Mouse (Mus musculus) splenic B cell, adult 2 months (primary cell): ENCODE measurements around the gene Dbi.
A peak's percentile ranks its signal among the peaks of the same experiment; 100 is the strongest.

Experiments
- DNase-seq: peaks from one replicate; pipeline ENCODE4 v3.0.0-alpha.2; 2011; ENCODE audit warnings: low read depth, low spot score
- H3K27me3 ChIP-seq: 2 replicates; pipeline ENCODE4 v1.6.1; 2012; ENCODE audit warnings: mild to moderate bottlenecking, low read length, moderate library complexity, mixed read lengths; ENCODE audit not compliant: control insufficient read depth, poor library complexity, insufficient read depth, severe bottlenecking
- H3K36me3 ChIP-seq: 2 replicates; pipeline ENCODE4 v1.6.1; 2012; ENCODE audit warnings: mild to moderate bottlenecking, low read length, moderate library complexity, mixed read lengths; ENCODE audit not compliant: control insufficient read depth, poor library complexity, insufficient read depth, severe bottlenecking

Dbi gene

GRCm38 (mm10) chr1:120135934-120136786, 15.3 kb upstream of the Dbi start:
- no peak for DNase-seq
- Histone ChIP-seq H3K36me3 (no peaks in the 10 kb centered on the region), H3K27me3 (no peaks in the 10 kb centered on the region)

DNA sequence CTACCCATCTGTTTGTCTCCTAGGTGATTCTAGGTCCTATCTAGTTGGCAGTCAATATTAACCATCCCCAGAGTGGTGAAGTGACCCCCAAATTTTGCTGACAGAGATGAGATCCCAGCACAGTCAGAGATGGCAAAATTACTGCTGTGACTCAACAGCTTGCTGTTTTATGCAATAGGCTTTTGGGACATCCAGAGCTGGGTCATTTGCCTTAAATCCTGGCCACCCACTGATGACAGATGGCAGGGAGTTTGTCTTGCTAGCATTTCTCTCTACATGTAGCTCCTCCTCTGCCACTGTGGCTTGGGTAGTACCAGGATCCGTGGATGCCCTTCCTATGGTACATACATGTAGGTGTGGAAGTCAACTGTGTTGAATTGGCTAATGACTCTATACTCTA, 11.5 kb upstream of the Dbi start:
- no peaks in the 10 kb centered on the region for H3K36me3 ChIP-seq
- H3K27me3 ChIP-seq: no peaks in the 10 kb centered on the region
- DNase-seq: no peak

- H3K27me3 ChIP-seq: no peaks in the 10 kb centered on the region
- no peaks in the 10 kb centered on the region for H3K36me3 ChIP-seq
- DNase-seq: no peak
These were observed 5.4 kb upstream of the Dbi start for GRCm38 (mm10) chr1:120126318-120126717.

DNA sequence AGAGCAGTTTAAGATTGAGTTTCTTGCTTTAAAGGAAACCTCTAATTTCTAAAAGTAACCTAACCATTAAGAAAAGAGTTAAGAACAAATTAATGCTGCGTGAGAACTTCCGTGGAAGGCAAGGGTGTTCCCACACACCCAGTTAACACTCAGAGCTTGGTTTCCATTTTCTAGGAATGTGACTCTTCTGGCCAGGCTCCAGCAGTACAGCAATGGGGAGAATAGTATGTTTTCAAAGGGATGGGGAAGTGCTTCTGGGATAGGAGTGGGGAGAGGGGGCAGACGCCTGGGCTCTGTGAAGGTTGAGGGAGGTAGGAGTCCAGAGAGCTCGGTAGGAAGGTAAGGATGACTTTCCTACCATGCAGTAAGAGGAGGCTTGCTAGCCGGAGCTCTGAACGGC, 4.6 kb upstream of the Dbi start:
- H3K27me3 ChIP-seq: no peaks in the 10 kb centered on the region
- no peaks in the 10 kb centered on the region for H3K36me3 ChIP-seq
- DNase-seq: no peak

GRCm38 (mm10) chr1:120124839-120125238, 4.0 kb upstream of the Dbi start:
- no peak for DNase-seq
- H3K27me3 ChIP-seq: no peaks in the 10 kb centered on the region

GRCm38 (mm10) chr1:120122634-120123383, 1.9 kb upstream of the Dbi start:
- peak; percentile 21 for DNase-seq
- Histone ChIP-seq H3K27me3 (no peaks in the 10 kb centered on the region), H3K36me3 (no peaks in the 10 kb centered on the region)

More at GRCm38 (mm10) chr1:120124839-120125238, 4.0 kb upstream of the Dbi start:
- no peaks in the 10 kb centered on the region for H3K36me3 ChIP-seq

DNA sequence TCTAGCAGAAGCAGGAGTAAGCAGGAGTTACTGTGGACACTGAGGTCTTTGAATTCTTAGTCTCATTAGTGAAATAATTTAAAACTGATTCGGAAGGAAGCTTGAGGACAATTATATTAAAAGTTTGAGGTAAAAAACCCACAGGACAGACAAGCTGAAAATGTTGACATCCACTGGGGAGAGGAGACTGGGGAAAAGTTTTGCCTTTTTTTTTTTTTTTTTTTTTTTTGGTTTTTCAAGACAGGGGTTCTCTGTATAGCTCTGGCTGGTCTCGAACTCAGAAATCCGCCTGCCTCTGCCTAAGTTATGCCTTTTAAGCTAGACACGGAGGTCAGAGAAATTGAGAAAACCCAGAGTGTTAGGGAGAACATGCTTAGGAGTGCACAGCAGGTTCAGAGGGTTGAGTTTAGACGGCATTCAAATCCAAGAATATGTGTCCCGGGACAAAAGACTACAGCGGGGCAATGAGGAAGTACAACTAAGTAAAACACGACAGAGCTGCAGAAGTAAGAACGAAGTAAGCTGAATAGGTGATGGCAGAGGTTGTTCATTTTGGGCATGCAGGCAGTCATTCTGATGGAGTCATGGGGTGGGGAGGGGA, 1.2 kb upstream of the Dbi start:
- no peaks in the 10 kb centered on the region for H3K27me3 ChIP-seq
- no peaks in the 10 kb centered on the region for H3K36me3 ChIP-seq
- peak; percentile 20 for DNase-seq

GRCm38 (mm10) chr1:120120141-120120968, 523 bp downstream of the Dbi start:
- DNase-seq: no peak
- Histone ChIP-seq H3K36me3 (peaks cover 1% of the 10 kb centered on the region), H3K27me3 (no peaks in the 10 kb centered on the region)

DNA sequence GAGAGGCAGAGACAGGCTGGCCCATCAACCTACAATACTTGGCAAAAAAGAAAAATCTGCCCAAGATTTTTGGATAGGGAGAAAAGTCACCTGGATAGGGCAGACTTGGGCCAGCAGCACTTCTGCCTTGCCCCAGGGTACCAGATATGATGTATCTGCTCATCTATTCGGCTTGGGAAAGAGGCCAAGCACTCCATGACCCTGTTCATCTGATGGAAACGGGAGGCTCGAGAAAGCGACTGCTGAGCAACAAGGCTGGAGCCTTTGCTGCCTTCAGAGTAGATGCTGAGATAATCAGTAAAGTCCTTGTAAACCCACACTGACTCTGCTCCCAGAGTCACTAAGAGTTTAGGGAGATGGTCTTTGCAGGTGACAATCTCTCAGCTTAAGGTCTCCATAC, 1.5 kb downstream of the Dbi start:
- H3K36me3 ChIP-seq: peaks cover 5% of the 10 kb centered on the region
- no peak for DNase-seq
- H3K27me3 ChIP-seq: no peaks in the 10 kb centered on the region; the same call in 1 of the 2 replicates

DNA sequence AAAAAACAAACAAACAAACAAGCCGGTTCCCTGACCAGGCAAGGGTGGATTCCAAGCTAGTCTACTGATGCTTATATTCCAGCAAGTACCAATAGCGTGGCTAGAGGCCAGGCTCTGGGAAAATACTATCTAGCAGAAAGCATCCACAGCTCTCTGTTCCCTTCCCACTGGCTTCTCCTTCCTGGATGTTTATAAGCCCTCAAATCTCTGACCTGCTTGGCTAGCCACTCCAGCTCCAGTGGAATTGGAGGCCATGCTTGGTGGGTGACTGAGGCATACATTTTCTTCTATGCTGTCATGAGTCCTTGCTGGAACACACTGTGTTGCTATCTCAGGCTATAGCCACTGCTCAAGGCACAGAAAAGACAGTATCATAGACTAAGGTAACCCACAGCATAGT, 2.0 kb downstream of the Dbi start:
- Histone ChIP-seq H3K36me3 (peaks cover 8% of the 10 kb centered on the region), H3K27me3 (no peaks in the 10 kb centered on the region; the same call in 1 of the 2 replicates)
- no peak for DNase-seq

GRCm38 (mm10) chr1:120116106-120116505, 4.8 kb downstream of the Dbi start:
- H3K36me3 ChIP-seq: peaks cover 9% of the 10 kb centered on the region
- H3K27me3 ChIP-seq: no peaks in the 10 kb centered on the region; the same call in 1 of the 2 replicates
- DNase-seq: no peak

GRCm38 (mm10) chr1:120115671-120116081, 5.2 kb downstream of the Dbi start:
- DNase-seq: no peak
- peaks cover 9% of the 10 kb centered on the region for H3K36me3 ChIP-seq

DNA sequence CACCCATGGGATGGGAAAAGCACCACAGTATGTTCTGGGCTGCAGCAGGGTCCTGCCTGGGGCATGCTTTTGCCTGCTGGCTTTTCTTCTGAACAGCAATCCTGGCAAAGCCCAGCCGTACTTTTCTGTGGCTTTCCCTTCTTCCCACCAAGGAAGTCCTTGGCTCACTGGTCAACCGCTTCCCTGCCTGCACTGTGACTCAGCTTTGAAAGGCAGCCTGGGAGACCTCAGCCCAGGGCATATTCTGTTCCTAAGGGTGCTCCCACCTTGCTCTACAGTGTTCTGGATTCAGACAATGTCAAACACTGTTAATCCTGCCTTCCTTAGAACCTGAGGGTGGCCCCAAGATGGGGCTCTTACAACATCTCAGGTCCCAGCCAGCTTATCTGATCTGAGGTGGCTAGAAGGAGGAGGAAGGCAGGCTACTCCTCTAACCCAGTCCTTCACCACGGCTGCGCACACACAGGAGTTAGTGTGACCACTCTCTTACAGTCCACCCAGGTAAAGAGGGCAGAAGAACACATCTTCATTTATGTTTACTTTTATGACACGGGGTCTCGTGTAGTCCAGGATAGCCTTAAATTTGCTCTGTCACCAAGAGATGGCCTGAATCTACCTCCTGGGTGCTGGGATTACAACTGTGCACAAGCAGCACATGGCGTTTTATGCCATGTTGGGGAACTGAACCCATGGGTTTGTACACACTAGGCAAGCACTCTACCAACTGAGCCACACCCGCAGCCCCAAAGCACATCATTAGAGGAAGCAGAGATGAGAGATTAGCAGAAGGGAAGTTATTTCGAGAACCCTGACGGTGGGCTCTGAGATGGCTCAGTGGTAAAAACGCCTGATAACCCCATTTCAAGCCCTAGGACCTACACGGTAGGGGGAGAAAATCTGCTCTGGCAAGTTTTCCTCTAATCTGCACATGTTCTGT, 8.4 kb downstream of the Dbi start:
- no peaks in the 10 kb centered on the region; the same call in 1 of the 2 replicates for H3K27me3 ChIP-seq
- no peak for DNase-seq
- peaks cover 9% of the 10 kb centered on the region for H3K36me3 ChIP-seq

More at GRCm38 (mm10) chr1:120115671-120116081, 5.2 kb downstream of the Dbi start:
- H3K27me3 ChIP-seq: no peaks in the 10 kb centered on the region; the same call in 1 of the 2 replicates
